Mouse (Mus musculus) liver, postnatal 0 days (tissue): Measurements from ENCODE around the gene Vdac1.

ENCODE experiments used
- CTCF ChIP-seq: sonication (generic); IDR thresholded peaks from 2 replicates; pipeline ENCODE4 v1.5.1; 2016; ENCODE audit warnings: antibody characterized with exemption, low read depth
- EP300 ChIP-seq: IDR thresholded peaks from 2 replicates; pipeline ENCODE4 v1.6.1; 2016; ENCODE audit warnings: antibody characterized with exemption, low read depth, mild to moderate bottlenecking

- TF ChIP-seq CTCF (no peak), EP300 (no peak)
These were observed 59.8 kb downstream of the Vdac1 start for GRCm38 (mm10) chr11:52420296-52421052.
